Mouse (Mus musculus) kidney, postnatal 10 days (tissue): ENCODE measurements at regions not wholly inside any gene's neighbourhood (a gene's known extent, or its start where the extent isn't known, plus 50 kb on each side); places are given as distances from the start of the nearest gene placed in this dataset.

ENCODE experiments used
- DNase-seq: peaks from one replicate; pipeline ENCODE4 v3.0.0; 2021; ENCODE audit warnings: mixed read lengths

DNA sequence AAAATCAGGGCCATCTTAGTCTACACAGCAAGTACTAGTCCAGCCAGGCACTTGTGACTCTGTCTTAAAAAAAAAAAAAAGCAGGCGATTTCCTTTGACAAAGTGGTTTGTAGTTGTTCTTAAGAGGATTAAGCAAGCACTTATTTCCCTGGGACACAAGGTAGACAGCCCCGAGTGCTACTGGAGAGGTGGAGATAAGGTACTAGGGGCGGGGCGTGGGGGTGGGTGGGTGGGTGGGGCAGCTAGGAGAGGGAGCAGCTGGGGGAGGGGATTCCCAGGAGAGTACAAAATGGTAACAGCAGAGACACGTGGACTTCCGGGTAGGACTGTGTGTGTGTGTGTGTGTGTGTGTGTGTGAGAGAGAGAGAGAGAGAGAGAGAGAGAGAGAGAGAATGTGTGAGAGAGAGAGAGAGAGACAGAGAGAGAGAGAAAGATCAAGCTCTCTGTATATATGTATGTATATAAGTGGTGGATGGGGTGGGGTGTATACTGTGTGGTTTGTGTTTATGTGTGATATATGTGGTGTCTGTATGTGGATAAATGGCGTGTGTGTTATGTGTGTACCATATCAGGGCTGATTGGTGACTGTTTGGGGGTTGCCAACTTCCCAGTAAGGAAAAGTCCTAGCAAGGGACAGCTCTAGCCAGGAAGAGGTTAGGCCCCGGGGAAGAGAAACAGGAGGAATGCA is 72.1 kb upstream of the Tle3 start:
- DNase-seq: no peak

- no peak for DNase-seq
Measured at GRCm38 (mm10) chr9:61301070-61301469, 71.1 kb upstream of the Tle3 start.

DNA sequence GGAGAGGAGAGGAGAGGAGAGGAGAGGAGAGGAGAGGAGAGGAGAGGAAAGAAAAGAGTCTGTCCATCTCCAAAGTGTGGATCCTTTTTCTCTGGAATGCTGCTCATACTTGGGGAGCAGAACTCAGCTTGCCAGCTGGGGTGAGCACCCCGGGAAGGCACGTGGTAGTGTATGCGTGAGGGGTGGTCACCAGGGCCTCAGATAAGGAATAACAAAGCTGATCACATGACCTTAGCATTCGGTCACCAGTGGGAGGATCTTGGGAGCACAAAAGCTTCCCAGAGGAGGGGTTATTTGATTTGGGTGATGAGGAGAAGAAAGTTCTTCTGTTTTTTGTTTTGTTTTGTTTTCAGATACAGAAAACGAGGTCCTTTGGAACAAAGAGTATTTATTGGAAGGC is 69.4 kb upstream of the Tle3 start:
- no peak for DNase-seq

- DNase-seq: peak; percentile 79
Measured at GRCm38 (mm10) chr9:61306306-61306705, 65.9 kb upstream of the Tle3 start.

DNA sequence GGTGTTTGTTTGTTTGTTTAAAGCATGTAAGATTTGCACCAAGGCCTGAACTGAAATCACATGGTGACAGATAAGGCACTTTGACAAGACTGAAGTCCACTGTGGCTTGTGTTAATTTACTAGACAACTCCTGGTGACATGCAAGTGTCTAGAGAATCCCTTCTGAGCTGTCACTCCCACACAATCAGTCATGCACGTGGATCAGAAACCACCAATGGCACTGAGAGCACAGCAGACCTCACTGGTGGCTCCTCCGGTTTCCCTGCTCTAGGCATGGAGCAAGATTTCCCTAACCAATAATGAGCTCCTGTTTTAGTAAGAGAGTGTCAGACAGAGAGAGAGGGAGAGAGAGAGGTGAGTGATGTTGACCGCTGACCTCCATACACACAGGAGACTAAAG is 63.1 kb upstream of the Tle3 start:
- DNase-seq: no peak

DNA sequence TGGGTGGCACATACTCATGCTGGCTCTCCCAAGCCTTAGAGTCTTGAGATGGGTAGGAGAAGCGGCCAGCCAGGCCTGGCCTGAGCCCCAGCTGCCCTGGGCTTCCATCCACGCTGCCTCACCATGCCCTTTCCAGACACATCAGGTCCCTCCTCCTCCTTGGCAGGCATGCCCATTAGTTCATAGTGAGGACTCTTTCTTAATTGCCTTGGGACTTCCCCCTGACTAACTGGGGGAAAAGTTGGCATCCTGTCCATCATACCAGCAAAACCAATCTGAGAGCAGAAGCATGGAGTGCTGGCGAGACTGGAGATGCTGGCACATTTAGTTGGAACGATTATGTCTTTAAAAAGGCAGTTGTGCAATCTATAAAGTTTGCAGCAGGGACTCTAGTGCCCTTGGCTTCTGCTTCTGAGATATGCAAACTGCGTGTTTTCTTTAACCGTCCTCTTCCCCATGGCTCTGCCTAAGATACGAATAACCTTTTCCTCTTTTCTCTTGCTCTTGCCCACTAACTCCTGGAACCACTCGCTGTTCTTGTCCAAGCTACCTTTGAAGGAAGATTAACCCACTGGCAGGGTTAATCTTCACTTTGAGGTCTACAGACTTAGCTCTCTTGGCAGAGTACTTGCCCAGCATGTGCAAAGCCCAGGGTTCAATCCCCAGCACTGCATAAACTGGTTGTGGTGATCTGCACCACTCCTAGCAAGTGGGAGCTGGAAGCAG is 62.2 kb upstream of the Tle3 start:
- DNase-seq: no peak

DNA sequence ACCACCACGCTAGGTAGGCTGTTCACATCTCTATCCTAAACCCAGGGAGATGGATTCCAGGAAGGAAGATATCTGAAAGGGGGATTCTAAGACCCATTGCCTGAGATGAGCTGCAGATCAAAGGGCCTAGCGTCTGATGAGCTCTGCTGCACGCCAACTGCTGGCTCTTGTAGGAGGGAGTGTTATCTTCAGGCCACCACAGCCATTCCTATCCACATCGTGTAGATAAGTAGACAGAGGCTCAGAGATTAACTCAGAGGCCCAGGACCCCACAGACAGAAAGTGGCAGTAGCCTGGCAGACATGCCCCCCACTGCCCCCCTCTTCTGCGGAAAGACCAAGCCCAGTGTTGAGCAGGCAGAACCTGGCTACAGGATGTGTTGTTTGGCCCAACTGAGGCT is 61.6 kb upstream of the Tle3 start:
- DNase-seq: no peak

- DNase-seq: no peak
Measured at GRCm38 (mm10) chr9:61311604-61312003, 60.6 kb upstream of the Tle3 start.

- no peak for DNase-seq
Measured at GRCm38 (mm10) chr9:61314630-61315179, 57.5 kb upstream of the Tle3 start.

DNA sequence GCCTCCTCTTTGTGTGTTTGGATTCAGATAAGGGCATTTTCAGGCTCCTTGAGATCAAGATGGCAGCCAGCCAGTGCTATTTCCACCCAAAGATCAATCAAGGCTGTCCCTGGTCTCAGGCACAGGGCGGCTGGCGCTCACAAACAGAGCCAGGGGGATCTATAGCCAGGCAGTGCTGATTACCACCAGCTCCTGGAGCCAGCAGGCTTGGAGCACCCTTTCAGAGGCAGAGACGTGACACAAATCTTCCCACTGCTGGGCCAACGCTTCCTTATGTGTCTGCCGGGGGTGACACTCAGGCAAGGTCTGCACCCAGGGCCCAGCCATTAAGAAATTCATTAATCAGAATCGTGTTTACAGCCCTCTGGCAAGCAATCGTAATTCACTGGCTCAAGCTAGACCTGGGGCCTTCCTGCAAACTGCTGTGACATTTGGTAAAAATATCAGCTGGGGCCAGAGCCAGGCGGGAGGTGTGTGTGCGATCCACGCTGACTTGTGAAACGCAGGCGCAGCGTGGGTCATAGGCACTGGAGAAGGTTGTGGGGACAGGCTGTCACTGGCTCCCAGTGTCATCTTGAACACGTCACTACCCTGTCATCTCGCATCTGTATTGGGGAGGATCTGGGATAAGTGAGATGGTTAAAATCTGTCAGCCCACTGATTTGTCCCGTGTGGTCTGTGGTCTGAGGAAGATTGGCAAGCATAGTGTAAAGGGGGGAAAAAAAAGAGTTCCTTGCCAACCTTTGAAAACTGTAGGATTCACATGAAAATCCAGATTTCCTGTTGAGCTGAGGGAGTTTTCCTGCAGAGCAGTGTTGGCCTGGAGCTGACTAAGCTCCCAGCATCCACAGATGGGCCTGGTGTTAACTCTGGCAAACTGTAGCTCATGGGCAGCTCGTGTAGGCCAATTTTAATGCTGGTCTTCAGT is 56.5 kb upstream of the Tle3 start:
- peak; percentile 76 for DNase-seq

DNA sequence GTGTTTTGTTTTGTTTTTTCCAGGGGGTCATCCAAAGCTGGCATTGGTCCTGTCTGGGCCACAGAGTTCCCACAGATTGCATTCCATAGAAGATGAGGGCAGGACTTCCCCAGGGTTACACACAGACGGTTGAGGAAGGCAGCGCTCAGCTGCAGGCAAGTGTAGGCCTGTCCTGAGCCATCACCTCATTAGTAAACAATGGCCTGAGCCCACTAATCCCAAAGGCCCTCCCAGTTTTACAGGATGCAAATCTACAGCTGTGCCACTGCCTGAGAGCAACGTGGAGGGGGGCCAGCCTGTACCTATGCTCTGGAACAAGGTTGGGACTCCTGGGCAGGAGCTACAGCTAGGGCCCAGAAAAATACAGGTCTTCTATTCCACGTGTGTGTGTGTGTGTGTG is 55.7 kb upstream of the Tle3 start:
- no peak for DNase-seq

GRCm38 (mm10) chr9:61319721-61320120 is 52.4 kb upstream of the Tle3 start:
- DNase-seq: no peak

DNA sequence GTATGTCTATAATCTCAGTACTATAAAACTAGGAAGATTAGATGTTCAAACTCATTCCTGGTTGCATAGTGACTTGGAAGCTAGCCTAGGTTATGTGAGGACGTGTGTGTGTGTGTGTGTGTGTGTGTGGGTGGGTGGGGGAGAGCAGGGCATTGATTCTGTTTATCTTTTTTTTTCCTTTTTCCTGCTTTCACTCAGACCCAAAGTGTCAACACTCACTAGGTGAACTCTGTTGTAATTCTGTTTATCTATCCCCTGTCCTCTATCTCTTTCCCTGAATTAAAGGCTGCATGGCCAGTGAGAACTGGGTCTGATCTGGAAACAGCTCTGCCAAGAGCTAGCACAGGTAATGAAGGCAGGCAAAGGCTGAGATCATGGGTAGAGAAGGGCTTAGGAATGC is 50.9 kb upstream of the Tle3 start:
- DNase-seq: no peak

GRCm38 (mm10) chr9:61321825-61322224 is 50.3 kb upstream of the Tle3 start:
- DNase-seq: no peak

DNA sequence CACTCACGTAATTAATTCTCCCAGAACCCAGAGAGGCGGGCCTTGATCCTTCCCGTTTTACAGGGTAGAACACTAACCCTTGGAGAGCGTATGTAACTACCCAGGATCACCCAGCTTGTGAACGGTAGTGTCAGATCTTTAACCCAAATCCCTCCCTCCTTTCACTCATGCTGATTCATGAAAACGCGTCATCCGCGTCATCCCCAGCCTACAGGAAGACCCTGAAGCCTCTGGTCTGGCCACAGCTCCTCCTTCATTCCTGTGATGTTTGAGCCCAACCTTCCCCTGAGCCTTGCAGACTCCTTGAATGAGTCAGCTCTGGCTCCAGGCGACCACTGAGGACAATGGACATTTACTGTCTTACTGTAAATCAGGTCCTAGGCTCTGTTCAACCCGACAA is 49.8 kb upstream of the Tle3 start:
- peak; percentile 64 for DNase-seq
